Mouse (Mus musculus) right cerebral cortex, postnatal 36 days (tissue): ENCODE measurements around the gene Lman1l.

ENCODE experiments used
- DNase-seq, 2 experiments: peaks; one replicate each; pipeline ENCODE4 v3.0.0; 2022; ENCODE audit warnings: low spot score in 2 of 2, mixed read lengths in 1 of 2

Lman1l gene

DNA sequence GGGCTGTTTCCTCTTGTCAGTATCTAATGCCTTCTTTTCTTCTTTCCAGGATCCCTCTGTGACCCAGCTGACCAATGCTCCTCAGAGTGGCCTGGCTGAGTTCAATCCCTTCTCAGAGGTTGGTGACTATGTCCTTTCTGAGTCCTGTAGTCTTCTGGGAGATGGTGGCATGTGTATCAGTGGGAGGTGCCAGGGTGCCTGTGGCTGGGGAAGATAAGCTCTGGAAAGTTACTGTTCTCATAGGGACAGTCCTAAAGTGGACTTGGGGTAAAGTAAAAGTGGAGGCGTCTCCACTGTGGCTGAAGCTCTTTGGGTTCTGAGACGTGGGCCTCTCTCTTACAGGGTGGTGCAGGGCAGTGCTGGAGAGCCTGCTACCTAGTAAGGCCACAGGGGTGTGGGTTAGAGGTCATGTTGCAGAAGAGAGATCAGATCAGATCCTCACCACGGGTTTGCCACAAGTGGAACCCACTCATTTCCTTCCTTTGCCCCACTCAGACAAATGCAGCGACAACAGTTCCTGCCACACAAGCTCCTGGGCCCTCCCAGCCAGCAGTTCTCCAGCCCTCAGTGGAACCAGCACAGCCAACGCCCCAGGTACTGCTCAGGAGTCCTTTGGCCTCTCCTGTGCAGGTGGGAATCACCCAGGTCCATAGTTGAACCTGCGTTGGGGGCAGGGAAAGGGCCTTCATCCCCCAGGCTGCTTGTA lies 43.3 kb downstream of the Lman1l start:
- no peak for DNase-seq

DNA sequence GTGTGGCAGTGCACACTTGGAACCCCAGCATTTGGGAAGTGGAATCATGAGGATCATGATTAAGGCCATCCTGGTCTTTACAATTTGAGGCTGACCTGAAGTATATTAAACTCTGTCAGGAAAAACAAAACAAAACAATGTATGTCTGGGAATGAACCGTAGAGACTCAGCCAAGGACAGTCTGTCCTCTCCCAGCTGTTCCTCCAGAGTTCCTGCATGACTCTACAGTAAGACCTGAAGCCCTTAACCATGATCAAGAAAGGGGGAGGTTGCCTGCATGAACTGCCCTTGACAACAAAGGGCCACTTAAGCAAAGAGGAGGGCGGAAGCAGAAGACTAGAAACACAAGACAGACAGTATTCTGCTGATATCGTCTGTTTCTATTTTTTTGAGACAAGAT lies 45.0 kb downstream of the Lman1l start:
- DNase-seq, result no peak

DNA sequence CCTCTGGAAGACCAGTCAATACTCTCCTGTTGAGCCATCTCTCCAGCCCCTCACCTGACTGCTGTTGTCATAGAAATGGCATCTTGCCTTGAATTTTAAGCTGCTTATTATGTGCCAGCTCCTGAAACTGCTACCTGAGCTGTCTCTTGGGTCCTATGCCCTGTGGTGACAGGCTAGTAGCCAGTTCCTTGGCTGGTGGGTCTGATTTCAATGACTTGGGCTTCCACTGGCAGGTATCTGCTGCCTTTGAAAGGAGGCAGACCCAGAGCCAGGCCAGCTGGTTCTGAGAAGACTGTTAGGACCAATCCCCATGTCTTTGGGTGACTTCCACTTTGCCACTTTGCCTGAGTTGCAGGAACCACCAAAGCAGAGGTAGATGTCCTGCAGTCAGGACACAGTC lies 46.2 kb downstream of the Lman1l start:
- DNase-seq, result no peak

DNA sequence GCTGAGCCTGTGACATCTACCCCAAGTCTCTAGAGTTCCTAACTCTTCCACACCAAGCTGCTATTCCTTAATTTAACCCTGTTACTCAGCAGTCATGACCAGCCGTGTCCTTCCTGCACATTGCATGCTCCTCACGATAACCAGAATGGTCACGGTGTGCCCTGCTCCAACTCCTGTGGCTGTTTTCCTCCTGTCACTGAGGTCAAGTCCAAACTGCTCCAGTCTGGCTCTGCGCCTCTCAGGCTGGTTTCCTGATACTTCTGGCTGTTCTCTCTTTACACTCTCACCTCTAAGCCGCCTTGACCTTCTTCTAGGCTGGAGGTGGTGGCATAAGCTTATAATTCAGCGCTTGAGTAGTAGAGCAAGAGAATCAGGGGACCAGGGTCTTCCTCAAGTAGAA lies 52.1 kb downstream of the Lman1l start:
- no peak for DNase-seq

DNA sequence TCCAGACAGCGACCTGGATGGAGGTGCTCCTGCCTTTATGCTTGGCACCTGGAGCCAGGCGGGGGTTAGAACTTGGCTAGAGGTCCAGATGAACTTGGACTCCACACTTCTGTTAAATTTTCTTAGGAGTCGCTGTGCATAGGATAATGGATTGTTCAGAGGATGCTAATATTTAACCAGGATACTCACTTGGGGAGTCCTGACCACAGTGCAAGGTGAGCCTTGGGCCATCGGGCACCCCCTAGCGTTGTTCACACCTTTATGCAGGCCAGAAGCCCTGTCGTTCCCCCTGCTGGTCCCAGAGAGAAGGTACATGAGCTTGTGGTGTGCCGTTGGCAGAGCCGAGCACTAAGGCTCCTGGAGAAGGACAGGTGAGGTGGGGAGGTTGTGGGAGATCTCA lies 53.7 kb downstream of the Lman1l start:
- DNase-seq, result no peak

DNA sequence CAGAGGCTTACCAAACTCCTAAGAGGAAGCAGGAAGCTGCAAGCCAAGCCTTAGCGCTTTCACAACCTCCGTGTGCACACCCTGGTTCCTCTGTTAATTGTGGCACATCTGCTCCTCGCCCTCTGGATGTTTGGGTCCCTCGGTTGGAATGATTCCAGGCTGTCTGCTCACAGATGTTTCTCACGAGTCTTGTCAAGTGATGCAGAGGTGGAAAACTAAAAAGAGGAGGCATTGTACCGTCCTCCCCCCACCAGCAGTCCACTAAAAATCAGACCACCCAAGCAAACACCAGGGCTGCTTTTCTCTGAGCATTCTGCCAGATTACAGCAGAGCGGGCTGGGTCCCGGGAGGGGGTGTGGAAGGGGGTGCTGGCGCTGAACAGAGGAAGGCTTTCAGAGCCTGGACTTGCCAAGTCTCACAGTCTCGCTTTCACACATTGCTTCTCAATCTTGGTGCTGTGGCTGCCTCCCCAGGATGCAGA lies 54.8 kb downstream of the Lman1l start:
- DNase-seq, result peak; percentile 48 to 59

DNA sequence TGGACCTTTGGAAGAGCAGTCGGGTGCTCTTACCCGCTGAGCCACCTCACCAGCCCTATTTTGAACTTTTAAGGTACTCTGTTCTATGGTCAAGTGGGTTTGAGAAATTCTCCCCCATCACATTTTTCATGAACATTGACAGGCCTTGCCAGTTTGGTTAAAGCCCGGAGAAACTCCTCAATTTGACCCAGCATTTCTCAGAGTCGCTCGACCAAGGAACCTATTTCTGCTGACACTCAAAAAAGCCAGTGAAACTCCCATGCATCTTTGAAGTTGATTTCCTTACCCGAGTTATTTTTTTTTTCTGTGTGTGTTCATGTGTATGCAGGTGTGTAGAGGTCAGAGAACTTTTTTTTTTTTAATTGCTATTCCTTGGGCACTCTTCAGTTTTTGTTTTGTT lies 56.0 kb downstream of the Lman1l start:
- no peak for DNase-seq

DNA sequence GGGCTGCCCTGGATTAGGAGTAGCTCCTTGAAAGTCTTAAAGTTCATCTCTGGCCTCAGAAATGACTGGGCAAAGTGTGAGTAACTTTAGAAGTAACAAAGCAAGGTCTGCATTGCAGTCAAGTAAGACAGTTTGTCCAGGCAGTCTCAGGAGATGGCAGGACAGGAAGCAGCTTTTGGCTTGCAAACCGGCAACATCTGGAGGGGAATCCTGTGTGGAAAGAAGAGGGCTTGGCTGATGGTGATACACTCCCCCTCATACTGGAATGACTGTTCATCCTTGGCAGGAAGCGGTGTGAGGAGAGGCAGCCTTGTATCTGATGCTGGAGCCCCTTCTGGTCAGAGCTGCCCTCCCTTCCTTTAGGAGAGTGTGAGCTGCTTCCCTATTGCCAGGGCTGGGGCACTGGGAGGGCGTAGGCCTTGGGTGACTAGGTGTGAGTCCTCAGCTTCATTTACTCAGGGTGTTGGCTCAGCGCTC lies 57.6 kb downstream of the Lman1l start:
- no peak for DNase-seq

DNA sequence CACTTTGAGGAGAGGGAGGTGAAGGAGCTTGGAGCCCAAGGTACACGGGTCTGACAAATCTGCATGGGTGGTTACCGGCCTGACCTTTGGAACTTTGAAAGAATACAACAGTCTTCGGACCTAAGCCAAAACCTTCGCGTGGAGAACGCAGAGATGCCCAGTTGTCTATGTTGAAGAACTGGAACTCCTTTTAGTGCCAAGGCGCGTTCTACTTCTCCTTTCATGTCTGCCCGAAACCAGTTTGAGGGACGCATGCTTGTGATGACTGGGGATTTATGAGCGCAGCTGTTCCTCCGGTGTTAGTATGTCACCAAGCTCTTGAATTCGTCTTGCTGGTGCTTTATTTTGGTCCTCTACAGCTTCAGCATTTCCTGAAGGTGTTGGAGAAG lies 58.9 kb downstream of the Lman1l start:
- no peak for DNase-seq

DNA sequence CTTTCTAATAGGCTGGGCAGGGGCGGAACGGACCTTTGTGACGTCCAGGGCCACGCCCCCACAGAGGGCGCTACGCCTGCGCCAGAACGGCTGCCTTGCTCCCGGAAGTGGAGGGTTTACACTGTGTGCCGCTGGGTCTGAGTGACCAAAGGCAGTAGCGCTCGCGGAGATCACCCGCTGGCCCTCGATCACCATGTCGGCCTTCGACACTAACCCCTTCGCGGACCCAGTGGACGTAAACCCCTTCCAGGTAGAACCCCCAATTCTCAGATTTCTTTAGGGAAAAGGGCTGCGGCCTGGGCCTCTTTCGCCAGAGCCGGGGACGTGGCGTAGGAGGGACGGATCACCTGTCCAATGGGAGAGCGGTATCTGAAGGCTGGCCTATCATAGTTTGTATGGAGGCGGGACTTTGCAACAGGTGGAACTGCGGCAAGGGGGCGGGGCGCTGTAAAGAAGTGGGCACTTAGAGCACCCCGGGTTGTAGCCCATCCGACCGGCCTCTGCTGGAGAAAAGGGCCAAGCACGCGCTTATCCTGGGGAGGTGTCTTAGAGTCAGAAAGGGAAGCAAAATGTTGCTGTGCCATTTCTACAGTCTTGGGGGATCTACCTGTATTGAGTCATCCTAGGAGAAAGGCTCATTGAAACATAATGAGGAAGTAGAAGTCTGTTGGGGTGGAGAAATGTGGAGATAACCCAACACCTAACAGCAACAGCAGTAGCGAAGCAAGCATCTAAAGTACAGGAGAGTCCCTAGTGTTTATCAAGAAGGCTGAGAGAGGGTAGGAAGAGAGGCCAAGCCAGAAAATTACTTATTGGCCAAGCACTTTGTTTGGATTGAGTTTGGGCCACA lies 59.5 kb downstream of the Lman1l start, which contains the start of gene Scamp2:
TSS of gene Scamp2 (plus strand) at position 83 of the 850 bp plus-strand sequence.
- DNase-seq, result peak; percentile 89 to 90

DNA sequence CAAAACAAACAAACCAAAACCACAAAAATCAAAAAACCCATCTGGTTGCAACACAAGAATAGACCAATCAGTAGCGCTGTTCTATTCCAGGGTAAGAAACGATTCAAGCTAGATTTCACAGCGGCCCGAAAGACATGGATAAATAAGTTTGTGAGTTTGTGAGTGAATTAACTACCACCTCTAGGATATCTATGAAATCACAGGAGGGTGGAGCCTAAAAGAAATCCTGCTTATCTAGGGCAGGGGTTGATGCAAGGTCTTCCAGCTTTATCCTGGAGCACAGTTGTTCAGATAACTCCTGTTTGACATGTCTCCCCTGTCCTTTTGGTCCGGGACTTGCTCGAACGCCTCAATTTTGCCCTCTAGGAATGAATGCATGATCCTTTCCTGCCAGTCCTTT lies 60.3 kb downstream of the Lman1l start:
- no peak for DNase-seq

DNA sequence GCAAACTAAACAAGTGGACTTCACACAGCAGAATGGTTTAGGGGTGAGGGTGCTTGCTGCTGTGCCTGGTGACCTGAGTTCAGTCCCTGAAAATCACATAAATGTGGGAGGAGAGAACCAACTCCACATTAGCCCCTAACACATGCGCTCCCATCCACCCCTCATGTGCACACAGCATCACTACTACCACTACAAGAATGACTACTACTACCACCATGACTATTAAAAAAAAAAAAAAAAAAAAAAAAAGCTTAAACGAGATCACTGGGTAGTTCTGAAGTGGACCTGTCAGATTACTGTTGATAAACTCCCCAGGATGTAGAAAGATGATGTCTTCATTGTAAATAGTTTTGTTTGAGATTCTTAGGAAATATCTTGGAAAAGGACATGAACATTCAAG lies 61.0 kb downstream of the Lman1l start:
- no peak for DNase-seq

DNA sequence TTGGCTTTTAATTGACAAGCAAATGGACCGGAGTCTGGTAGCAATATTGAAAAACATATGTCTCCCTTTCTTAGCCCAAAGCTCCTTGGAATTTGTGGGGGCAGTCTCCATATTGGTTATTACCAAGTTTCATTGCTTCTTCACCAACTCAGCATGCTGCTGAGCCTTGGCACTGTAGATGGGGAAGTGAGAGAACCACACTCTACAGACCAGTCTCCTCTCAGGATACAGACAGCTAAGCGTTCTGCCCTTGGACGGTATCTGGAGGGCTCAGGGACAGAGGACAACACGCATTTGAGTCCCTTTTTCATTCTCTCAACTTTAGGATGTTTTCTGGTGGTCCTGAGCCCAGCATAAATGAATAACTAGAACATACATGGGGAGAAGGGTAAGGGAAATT lies 61.9 kb downstream of the Lman1l start:
- no peak for DNase-seq

DNA sequence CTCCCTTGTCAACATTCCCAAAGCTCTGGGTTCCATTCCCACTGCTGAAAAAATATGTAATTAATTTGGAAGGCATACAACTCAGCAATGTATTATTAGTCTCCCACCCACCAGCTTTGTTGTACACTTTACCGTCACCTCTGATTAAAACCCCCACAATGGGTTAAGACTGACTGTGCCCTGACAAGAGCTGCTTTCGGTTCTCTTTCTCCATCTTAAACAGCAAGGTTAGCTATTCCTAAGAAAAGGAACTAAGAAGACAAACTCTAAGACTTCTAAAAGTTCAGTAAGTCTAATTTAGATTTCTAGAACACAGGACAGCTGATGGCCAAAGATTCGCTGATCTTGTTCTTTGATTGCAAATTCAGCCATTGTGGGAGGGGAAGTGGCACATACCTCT lies 63.4 kb downstream of the Lman1l start:
- no peak for DNase-seq
